Mouse (Mus musculus) small intestine, adult 2 months (tissue): ENCODE results near the gene Snd1.

ENCODE experiments used
- CTCF ChIP-seq: fragments of 200-500 bp; IDR thresholded peaks from 2 replicates; pipeline ENCODE4 v1.5.1; 2012; ENCODE audit warnings: low read depth, mild to moderate bottlenecking, control low read depth, inconsistent platforms, low read length, moderate library complexity, mixed read lengths; ENCODE audit not compliant: insufficient replicate concordance, insufficient read length; ENCODE audit errors: extremely low read depth
- POLR2A ChIP-seq: fragments of 200-500 bp; IDR thresholded peaks from 2 replicates; pipeline ENCODE4 v1.6.1; 2012; ENCODE audit warnings: low read depth, mild to moderate bottlenecking, control low read depth, inconsistent platforms, low read length, moderate library complexity

- TF ChIP-seq CTCF, result no peak
- no peak for TF ChIP-seq POLR2A
These were observed 344.8 kb downstream of the Snd1 start for GRCm38 (mm10) chr6:28819509-28820358.
